Mouse (Mus musculus): Measurements from ENCODE around the gene Slc9a1. TPM values are rescaled to one million over a fixed set of nuclear protein-coding genes. Genes with fewer than 3 reads are reported as not detected.

Slc9a1 gene
- total and polyA plus RNA-seq, 3 experiments: 3.1 to 14.0 TPM; not detected in 1

DNA sequence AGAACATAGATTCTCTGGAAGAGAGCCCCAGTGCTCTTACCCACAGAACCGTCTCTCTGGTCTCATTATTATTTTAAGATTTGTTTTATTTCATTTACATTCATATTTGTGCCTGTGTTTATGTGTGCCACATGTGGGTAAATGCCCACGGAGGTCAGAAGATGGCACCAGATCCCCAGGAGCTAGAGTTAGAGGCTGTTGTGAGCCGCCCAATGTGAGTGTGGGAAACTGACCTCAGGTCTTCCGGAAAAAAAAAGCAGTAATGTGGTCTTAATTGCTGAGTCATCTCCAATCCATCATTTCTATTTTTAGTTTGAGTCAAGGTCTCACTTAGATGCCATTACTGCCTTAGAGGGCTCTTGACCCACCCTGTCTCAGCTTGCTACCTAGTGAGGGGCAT is 21.9 kb upstream of the Slc9a1 start:
- Histone ChIP-seq H3K9ac (ENCODE audit: control insufficient read depth, low read depth, low read length, poor library complexity, severe bottlenecking) (no peak overlapping the region), H3K27ac (ENCODE audit: control insufficient read depth, low read depth, low read length) (no peak overlapping the region), H3K27me3 (ENCODE audit: control insufficient read depth in 1 of 2, insufficient read depth in 2 of 2, low read length in 2 of 2) (no peaks in the 10 kb centered on the region), H3K4me3 (ENCODE audit: control insufficient read depth in 1 of 2, insufficient read depth in 1 of 2, low read depth in 2 of 2, low read length in 2 of 2) (no peak overlapping the region), H3K36me3 (ENCODE audit: control insufficient read depth in 1 of 2, insufficient read depth in 2 of 2, low read length in 2 of 2) (0 out of 4 replicates have a peak, but pooled peaks cover 0 to under 1% of the 10 kb centered on the region in 2 experiments), H3K4me1 (ENCODE audit: control insufficient read depth in 1 of 2, insufficient read depth in 2 of 2, low read length in 2 of 2) (peaks cover 2 to 3% of the 10 kb centered on the region in 2 experiments; a peak in 1 of 4 replicates), H3K79me2 (ENCODE audit: control insufficient read depth, insufficient read depth, low read length, poor library complexity) (no peaks in the 10 kb centered on the region), H3K9me3 (replicated peaks; ENCODE audit: insufficient read depth, low read length) (no peaks in the 10 kb centered on the region)
- TF ChIP-seq POLR2AphosphoS2 (IDR thresholded peaks at IDR 0.05; ENCODE audit: low read length) (no peak), TBP (IDR thresholded peaks at IDR 0.05; ENCODE audit: low read depth, low read length) (no peak), ZNF384 (IDR thresholded peaks at IDR 0.05; ENCODE audit: low read depth, low read length) (peak; percentile 59), SMC3 (IDR thresholded peaks at IDR 0.05; ENCODE audit: low read depth, low read length) (peak; percentile 70), MYB (IDR thresholded peaks at IDR 0.05; ENCODE audit: low read depth, low read length) (no peak), ZMIZ1 (IDR thresholded peaks at IDR 0.05; ENCODE audit: low read depth, low read length) (no peak), MYC (IDR thresholded peaks at IDR 0.05; ENCODE audit: low read depth, low read length) (0 out of 2 replicates have a peak, but pooled peaks have one; percentile 20), ZC3H11A (IDR thresholded peaks at IDR 0.05; ENCODE audit: low read depth, low read length) (peak; percentile 56), RAD21 (IDR thresholded peaks at IDR 0.05; ENCODE audit: low read depth, low read length) (peak; percentile 77), POLR2AphosphoS5 (IDR thresholded peaks at IDR 0.05; ENCODE audit: borderline replicate concordance, low read depth, low read length) (no peak), CTCF (IDR thresholded peaks at IDR 0.05 in 2 of 3, conservative IDR thresholded peaks at IDR 0.05 in 1 of 3; ENCODE audit: control insufficient read depth in 1 of 3, insufficient read depth in 1 of 3, low read depth in 2 of 3, low read length in 3 of 3, poor library complexity in 1 of 3, severe bottlenecking in 1 of 3) (peak; percentile 45 to 85 (median 70)), GATA1 (IDR thresholded peaks at IDR 0.05; ENCODE audit: low read depth, low read length) (no peak)
- DNase-seq (ENCODE audit: low read depth, low spot score): peak; percentile 52

DNA sequence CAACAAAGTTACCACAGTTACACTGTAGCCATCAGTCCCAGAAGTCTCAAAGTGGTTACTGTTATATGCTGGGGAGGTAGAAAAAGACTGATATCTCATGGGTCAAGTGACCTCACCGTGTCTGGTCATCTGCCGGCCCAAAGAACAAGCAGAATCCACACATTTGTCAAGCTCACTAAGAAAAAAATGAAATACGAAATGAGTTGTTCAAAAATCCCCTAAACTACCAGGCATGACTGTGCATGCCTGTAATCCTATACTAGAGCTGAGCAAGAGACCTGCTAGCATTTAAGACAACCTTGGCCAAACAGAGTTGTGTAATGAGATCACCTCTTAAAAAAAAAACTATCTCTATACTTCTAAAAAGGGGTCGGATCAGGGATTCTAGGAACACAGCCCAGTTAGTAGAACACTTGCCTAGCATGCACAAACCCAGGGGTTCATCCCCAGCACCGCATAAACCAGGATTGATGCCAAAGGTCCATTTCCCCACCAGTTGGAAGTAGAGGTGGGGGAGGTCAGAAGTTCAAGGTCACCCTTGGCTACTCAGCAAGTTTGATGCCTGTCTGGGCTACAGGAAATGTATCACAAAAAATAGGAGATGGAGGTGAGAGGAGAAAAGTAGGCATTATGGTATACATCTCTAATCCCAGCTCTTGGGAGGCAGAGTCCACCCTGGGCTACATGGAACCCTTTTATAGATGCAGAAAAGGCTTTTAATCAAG is 21.3 kb upstream of the Slc9a1 start:
- no peaks in the 10 kb centered on the region for H3K79me2 ChIP-seq (ENCODE audit: control insufficient read depth, insufficient read depth, low read length, poor library complexity)
- peaks cover 2 to 7% of the 10 kb centered on the region in 2 experiments; a peak in 2 of 4 replicates for H3K4me1 ChIP-seq (ENCODE audit: control insufficient read depth in 1 of 2, insufficient read depth in 2 of 2, low read length in 2 of 2)
- H3K9me3 ChIP-seq (replicated peaks; ENCODE audit: insufficient read depth, low read length): no peaks in the 10 kb centered on the region
- no peak for DNase-seq (ENCODE audit: low read depth, low spot score)
- H3K27ac ChIP-seq (ENCODE audit: control insufficient read depth, low read depth, low read length): no peak overlapping the region
- H3K4me3 ChIP-seq (ENCODE audit: control insufficient read depth in 1 of 2, insufficient read depth in 1 of 2, low read depth in 2 of 2, low read length in 2 of 2): no peak overlapping the region
- TF ChIP-seq RCOR1 (IDR thresholded peaks at IDR 0.05; ENCODE audit: low read depth, low read length) (no peak), BHLHE40 (IDR thresholded peaks at IDR 0.05; ENCODE audit: borderline replicate concordance, low read depth, low read length) (no peak), MYC (IDR thresholded peaks at IDR 0.05; ENCODE audit: low read depth, low read length) (no peak), TBP (IDR thresholded peaks at IDR 0.05; ENCODE audit: low read depth, low read length) (no peak), ZMIZ1 (IDR thresholded peaks at IDR 0.05; ENCODE audit: low read depth, low read length) (no peak), ZC3H11A (IDR thresholded peaks at IDR 0.05; ENCODE audit: low read depth, low read length) (no peak), TAL1 (IDR thresholded peaks at IDR 0.05; ENCODE audit: low read length) (no peak), ELF1 (IDR thresholded peaks at IDR 0.05; ENCODE audit: low read depth, low read length) (no peak), MAFK (IDR thresholded peaks at IDR 0.05; ENCODE audit: borderline replicate concordance, low read depth, low read length) (no peak)
- peaks cover 0 to 4% of the 10 kb centered on the region in 2 experiments; a peak in 1 of 4 replicates for H3K36me3 ChIP-seq (ENCODE audit: control insufficient read depth in 1 of 2, insufficient read depth in 2 of 2, low read length in 2 of 2)
- H3K27me3 ChIP-seq (ENCODE audit: control insufficient read depth in 1 of 2, insufficient read depth in 2 of 2, low read length in 2 of 2): no peaks in the 10 kb centered on the region
- H3K9ac ChIP-seq (ENCODE audit: control insufficient read depth, low read depth, low read length, poor library complexity, severe bottlenecking): no peak overlapping the region
